28 mouse cellular contexts compared by ENCODE assay signal in genomic region chr2:69212652-69213051, GRCm38 (mm10). TPM values are rescaled to one million over a fixed set of nuclear protein-coding genes. Genes with fewer than 3 reads are reported as not detected.
"Had no signal": no experiment of that assay in that cellular context is flagged by ENCODE, and none has a peak within 500 bp of the region (broad histone marks: within the 10 kb centered on the region; RNA-seq: fewer than 3 reads in every experiment).

No protein-coding gene starts in this region.

- H3K9ac ChIP-seq: heart, embryonic 12.5 days; hindbrain, embryonic 14.5 days; kidney, embryonic 15.5 days; limb, embryonic 12.5 days; liver, embryonic 13.5 days had no signal

- H3K36me3 ChIP-seq: heart, embryonic 10.5 days; heart, embryonic 12.5 days; kidney, embryonic 15.5 days; limb, embryonic 10.5 days; limb, embryonic 12.5 days; liver, embryonic 13.5 days had no signal

- H3K27me3 ChIP-seq: heart, embryonic 12.5 days; kidney, embryonic 15.5 days; limb, embryonic 12.5 days; liver, embryonic 13.5 days had no signal

- H3K4me1 ChIP-seq: heart, embryonic 10.5 days; heart, embryonic 12.5 days; limb, embryonic 12.5 days; liver, embryonic 13.5 days had no signal

- H3K4me2 ChIP-seq: heart, embryonic 12.5 days; hindbrain, embryonic 14.5 days; kidney, embryonic 15.5 days; limb, embryonic 12.5 days; liver, embryonic 11.5 days; liver, embryonic 13.5 days had no signal

- H3K27ac ChIP-seq: heart, embryonic 10.5 days; hindbrain, embryonic 14.5 days; hindbrain, postnatal 0 days; kidney, embryonic 15.5 days; kidney, postnatal 0 days; limb, embryonic 10.5 days; limb, embryonic 12.5 days; liver, embryonic 13.5 days had no signal

- H3K9me3 ChIP-seq: heart, embryonic 10.5 days; heart, embryonic 12.5 days; kidney, embryonic 15.5 days; limb, embryonic 10.5 days; limb, embryonic 12.5 days; liver, embryonic 13.5 days had no signal

- DNase-seq: gastrocnemius, postnatal 14 days; gastrocnemius, postnatal 36 days; heart, adult 18-20 months; heart, postnatal 10 days; heart, postnatal 36 days; kidney, adult 11 months; kidney, adult 2 months; kidney, adult 9 months; kidney, postnatal 14 days; kidney, postnatal 36 days; layer of hippocampus, adult 9-11 months; layer of hippocampus, postnatal 36 days; liver; liver, embryonic 13.5 days had no signal

- H3K4me3 ChIP-seq: heart, embryonic 10.5 days; heart, embryonic 12.5 days; kidney, embryonic 15.5 days; limb, embryonic 10.5 days; limb, embryonic 12.5 days; liver, embryonic 13.5 days had no signal

- ATAC-seq: hindbrain, postnatal 0 days; intestine, embryonic 16.5 days had no signal

RNA-seq across cellular contexts. Expression of gene G6pc2, which starts 1.8 kb away (rescaled TPM):
- polyA plus RNA-seq: gonadal fat pad, adult 2 months; heart, embryonic 10.5 days; heart, embryonic 12.5 days; heart, embryonic 14.5 days; heart, embryonic 16.5 days; large intestine, adult 2 months; limb, embryonic 12.5 days; liver, embryonic 11.5 days; liver, embryonic 13.5 days had no signal
